Mouse (Mus musculus): ENCODE results near the gene Prima1. TPM values are rescaled to one million over a fixed set of nuclear protein-coding genes. Genes with fewer than 3 reads are reported as not detected.

The Prima1 gene
- polyA plus RNA-seq, 1 experiment from 2014 or later: 2.1 TPM

DNA sequence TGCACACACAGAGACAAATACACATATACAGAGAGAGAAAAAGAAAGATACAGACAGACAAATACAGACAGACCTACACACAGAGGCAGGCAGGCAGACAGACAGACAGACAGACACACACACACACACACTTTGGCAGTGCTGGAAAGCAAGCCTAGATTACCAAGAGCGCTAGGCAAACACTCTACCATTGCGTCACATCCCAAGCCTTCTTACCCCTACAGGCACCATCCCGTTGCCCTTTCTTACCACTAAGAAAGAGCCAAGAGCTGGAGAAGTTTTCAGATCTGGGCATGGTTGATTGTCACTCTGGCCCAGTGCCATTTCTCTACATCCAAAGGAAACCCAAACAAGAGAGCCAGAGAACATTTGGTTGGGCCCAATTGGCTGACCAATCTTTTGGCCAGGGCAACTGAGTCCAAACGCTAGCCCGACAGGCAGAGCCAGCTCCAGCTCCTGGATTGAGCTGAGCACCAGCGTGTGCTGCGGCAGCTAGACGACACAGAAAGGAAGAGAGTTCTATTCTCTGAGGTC, 11.0 kb upstream of the Prima1 start:
- no peak overlapping the region for H3K4me3 ChIP-seq (replicated peaks)
- H3K4me2 ChIP-seq (replicated peaks): no peak overlapping the region
- no peaks in the 10 kb centered on the region for H3K36me3 ChIP-seq
- no peaks in the 10 kb centered on the region for H3K4me1 ChIP-seq (replicated peaks)
- no peaks in the 10 kb centered on the region for H3K9me3 ChIP-seq
- ATAC-seq: no peak
- H3K9ac ChIP-seq (replicated peaks): no peak overlapping the region
- H3K27me3 ChIP-seq: peaks cover 1% of the 10 kb centered on the region; the same call in 1 of the 2 replicates
- 92% methylated on average over 8 of the region's 8 CpGs for WGBS
- no peak overlapping the region for H3K27ac ChIP-seq

DNA sequence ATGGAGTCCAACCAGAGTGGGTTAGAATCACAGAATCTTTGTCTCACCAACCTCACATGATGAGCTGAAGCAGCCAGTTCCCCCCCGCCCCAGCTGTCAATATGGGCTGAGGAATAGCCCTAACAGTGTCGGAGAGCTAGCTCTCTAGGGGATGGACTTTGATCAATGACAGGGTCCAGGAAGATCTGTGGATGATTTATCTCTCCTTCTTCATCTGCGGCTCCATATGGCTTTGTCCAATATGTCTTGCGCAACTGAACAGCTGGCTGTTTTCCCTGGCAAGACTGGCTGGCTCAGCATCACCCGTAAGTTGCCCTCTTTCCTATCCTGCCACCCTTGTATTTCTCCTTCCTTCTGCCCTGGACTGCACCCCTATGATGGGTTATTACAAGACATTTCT, 9.2 kb upstream of the Prima1 start:
- Histone ChIP-seq H3K4me2 (replicated peaks) (no peak overlapping the region), H3K9me3 (no peaks in the 10 kb centered on the region), H3K4me3 (replicated peaks) (no peak overlapping the region), H3K4me1 (replicated peaks) (no peaks in the 10 kb centered on the region), H3K27ac (no peak overlapping the region), H3K27me3 (peaks cover 4% of the 10 kb centered on the region; the same call in 1 of the 2 replicates), H3K9ac (replicated peaks) (no peak overlapping the region), H3K36me3 (no peaks in the 10 kb centered on the region)
- ATAC-seq: no peak
- WGBS: 85% methylated on average over 5 of the region's 5 CpGs

DNA sequence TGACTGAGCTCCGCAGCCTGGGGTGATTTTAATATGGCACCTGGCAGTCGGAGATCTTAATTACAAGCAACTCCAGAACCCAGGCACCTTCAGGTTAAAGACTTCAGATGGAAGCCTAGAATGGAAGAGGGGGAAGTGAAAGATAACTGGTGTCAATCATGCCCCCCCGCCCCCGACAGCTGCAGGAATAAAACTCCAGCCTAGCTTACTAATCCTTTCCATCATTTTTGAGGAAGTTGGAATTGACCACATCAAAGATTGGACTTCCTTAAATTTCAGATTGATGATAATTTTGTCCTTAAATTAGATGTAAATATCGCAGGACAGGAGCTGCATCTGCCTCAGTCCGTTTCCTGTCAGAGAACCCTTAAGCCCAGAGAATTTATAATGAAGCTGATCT, 8.4 kb upstream of the Prima1 start:
- Histone ChIP-seq H3K27ac (no peak overlapping the region), H3K27me3 (peaks cover 4% of the 10 kb centered on the region; the same call in 1 of the 2 replicates), H3K4me2 (replicated peaks) (no peak overlapping the region), H3K36me3 (no peaks in the 10 kb centered on the region), H3K4me1 (replicated peaks) (no peaks in the 10 kb centered on the region), H3K4me3 (replicated peaks) (no peak overlapping the region), H3K9ac (replicated peaks) (no peak overlapping the region), H3K9me3 (no peaks in the 10 kb centered on the region)
- ATAC-seq: no peak
- WGBS: 88% methylated on average over 6 of the region's 6 CpGs

DNA sequence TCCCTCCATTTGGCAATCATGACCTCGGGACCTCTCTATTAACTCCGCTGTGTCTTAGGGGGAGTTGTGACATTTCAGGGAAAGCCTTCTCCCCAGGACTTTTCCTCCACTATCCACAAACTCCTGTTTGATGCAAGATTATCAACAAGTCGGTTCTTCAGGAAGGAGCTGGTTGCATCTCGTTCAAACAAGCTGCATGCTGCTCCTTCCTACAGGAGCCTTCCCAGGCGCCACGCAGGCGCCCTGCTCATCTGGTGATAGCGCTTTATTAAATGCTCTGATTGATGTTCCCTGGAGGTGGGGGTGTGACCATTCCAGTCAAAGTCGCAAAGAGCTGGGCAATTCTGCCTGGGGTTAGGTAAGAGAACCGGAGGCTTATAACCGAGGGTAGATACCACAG, 1.1 kb upstream of the Prima1 start:
- no peaks in the 10 kb centered on the region for H3K9me3 ChIP-seq
- peak overlapping the region; percentile 79; the same call in 1 of the 2 replicates for H3K9ac ChIP-seq (replicated peaks)
- peaks cover 27% of the 10 kb centered on the region for H3K27me3 ChIP-seq
- H3K4me3 ChIP-seq (replicated peaks): peak overlapping the region; percentile 68
- peak overlapping the region; percentile 66; the same call in 1 of the 2 replicates for H3K27ac ChIP-seq
- H3K36me3 ChIP-seq: no peaks in the 10 kb centered on the region
- H3K4me2 ChIP-seq (replicated peaks): peak overlapping the region; percentile 93
- WGBS: 7% methylated on average over 11 of the region's 11 CpGs
- ATAC-seq: 0 out of 2 replicates have a peak, but pooled peaks have one; percentile 7
- H3K4me1 ChIP-seq (replicated peaks): peaks cover 21% of the 10 kb centered on the region

DNA sequence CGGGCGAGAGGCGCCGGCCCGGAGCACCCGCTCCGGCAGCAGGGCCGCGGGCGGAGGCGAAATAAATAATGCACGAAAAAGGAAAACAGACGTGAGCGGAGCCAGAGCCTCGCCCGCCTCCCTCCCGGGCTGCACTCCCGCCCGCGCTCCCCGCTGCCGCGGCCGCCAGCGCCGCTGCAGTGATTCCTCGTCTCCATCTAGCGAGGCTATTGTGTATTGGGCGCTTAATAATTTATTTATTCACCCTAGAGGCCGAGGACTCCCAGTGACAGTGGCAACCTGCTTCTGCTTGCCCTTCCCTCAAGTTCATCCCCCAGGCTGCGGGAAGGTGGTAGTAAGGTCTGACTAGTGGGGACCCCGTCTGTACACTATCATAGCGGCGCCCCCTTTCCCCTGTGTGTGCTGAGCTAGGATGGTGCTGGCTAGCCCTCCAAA, 658 bp upstream of the Prima1 start:
- peak; percentile 81 for ATAC-seq
- no peaks in the 10 kb centered on the region for H3K36me3 ChIP-seq
- peak overlapping the region; percentile 93 for H3K4me2 ChIP-seq (replicated peaks)
- peaks cover 24% of the 10 kb centered on the region for H3K27me3 ChIP-seq
- no peaks in the 10 kb centered on the region for H3K9me3 ChIP-seq
- H3K27ac ChIP-seq: peak overlapping the region; percentile 66
- H3K4me1 ChIP-seq (replicated peaks): peaks cover 21% of the 10 kb centered on the region
- peak overlapping the region; percentile 68 for H3K4me3 ChIP-seq (replicated peaks)
- H3K9ac ChIP-seq (replicated peaks): peak overlapping the region; percentile 79
- under 1% methylated on average over 32 of the region's 34 CpGs for WGBS

DNA sequence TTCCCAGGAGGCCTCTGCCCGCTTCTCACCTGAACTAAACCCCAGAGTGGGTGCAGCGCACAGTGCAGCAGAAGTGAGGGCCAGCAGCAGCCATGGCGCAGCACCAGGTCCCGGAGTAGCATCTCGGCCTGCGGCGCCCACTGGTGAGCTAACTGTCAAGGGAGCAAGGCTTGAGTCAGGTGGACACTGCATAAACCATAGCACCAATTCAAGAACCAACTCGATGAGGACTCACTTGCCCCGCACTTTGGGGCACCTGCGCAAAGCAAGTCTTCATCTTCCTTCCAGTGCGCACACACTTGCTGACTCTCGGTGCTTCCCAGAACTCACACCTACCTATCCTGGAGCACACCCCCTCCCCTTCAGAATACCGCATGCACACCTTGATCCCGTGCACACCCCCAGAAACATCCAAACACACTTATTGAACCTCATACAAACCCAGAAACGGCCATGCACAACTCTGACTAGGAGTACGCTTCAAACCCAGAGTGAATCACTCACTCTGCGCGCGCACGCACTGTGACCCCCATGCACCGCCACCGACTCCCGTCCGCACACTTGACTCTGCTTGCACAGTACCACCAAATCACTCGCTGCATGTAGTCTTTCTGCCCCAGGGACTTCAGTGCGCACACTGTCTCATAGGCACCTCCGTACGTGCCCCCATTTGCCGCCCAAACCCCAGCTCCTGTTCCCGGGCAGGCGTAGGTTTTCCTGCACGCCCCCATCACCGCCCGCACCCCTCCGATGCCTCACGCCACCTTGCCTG, 453 bp downstream of the Prima1 start:
- peak; percentile 7; the same call in 1 of the 2 replicates for ATAC-seq
- 7% methylated on average over 36 of the region's 36 CpGs for WGBS
- no peaks in the 10 kb centered on the region for H3K36me3 ChIP-seq
- no peaks in the 10 kb centered on the region for H3K9me3 ChIP-seq
- peak overlapping the region; percentile 79 for H3K9ac ChIP-seq (replicated peaks)
- no peak overlapping the region for H3K27ac ChIP-seq
- peak overlapping the region; percentile 68 for H3K4me3 ChIP-seq (replicated peaks)
- peaks cover 21% of the 10 kb centered on the region for H3K4me1 ChIP-seq (replicated peaks)
- peak overlapping the region; percentile 93 for H3K4me2 ChIP-seq (replicated peaks)
- peaks cover 24% of the 10 kb centered on the region for H3K27me3 ChIP-seq

DNA sequence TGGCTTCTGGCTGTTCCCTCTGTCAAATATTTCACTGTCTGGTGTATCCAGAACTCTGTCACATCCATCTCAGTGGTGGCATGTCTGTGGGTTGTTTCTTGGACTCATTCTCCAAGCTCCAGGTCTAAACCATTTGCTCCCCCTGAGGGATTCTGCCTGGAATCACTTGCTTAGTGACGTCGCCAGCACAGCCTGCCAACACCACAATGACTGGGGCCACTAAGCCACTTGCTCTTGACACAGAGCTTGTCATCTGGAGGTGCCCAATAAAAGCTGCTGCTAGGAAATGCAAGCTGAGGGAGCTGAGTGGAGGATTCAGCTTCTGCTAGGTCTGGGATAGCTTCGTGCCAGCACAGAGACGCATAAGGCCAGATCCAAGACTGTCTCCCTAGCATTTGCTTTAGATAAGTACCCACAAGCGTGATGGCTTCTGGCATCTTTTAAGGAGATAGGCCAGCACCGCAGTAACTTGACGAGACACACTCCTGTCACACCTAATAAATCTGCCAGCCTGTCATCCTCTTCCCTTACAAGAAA, 3.0 kb downstream of the Prima1 start:
- Histone ChIP-seq H3K4me1 (replicated peaks) (peaks cover 21% of the 10 kb centered on the region), H3K9ac (replicated peaks) (no peak overlapping the region), H3K4me3 (replicated peaks) (no peak overlapping the region), H3K27me3 (peaks cover 21% of the 10 kb centered on the region), H3K36me3 (no peaks in the 10 kb centered on the region), H3K27ac (no peak overlapping the region), H3K4me2 (replicated peaks) (no peak overlapping the region), H3K9me3 (no peaks in the 10 kb centered on the region)
- ATAC-seq: no peak
- WGBS: 77% methylated on average over 7 of the region's 7 CpGs

DNA sequence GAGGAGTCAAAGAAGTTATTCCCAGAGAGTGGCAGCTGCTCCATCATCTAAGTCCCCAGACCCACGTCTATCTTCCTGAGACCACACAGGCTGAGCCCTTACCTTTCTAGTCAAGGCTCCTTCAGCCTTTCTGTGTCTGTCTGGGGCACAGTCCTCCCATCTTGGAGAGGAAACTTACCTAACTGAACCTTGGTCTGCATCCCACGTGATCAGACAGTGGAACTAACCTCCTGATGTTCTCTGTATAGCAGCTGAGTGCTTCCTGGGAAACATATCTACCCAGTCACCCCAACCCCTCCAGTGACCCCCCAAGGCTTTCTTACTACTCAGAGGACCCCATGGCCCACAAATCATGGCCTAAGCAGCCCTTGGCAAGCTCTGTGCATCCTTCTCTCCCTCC, 6.1 kb downstream of the Prima1 start:
- 0 out of 2 replicates have a peak, but pooled peaks cover 4% of the 10 kb centered on the region for H3K27me3 ChIP-seq
- H3K4me2 ChIP-seq (replicated peaks): no peak overlapping the region
- no peak overlapping the region for H3K9ac ChIP-seq (replicated peaks)
- WGBS: 65% methylated on average over 2 of the region's 2 CpGs
- H3K9me3 ChIP-seq: no peaks in the 10 kb centered on the region
- H3K4me3 ChIP-seq (replicated peaks): no peak overlapping the region
- peaks cover 4% of the 10 kb centered on the region; the same call in 1 of the 2 replicates for H3K4me1 ChIP-seq (replicated peaks)
- no peak for ATAC-seq
- H3K36me3 ChIP-seq: no peaks in the 10 kb centered on the region
- H3K27ac ChIP-seq: no peak overlapping the region

DNA sequence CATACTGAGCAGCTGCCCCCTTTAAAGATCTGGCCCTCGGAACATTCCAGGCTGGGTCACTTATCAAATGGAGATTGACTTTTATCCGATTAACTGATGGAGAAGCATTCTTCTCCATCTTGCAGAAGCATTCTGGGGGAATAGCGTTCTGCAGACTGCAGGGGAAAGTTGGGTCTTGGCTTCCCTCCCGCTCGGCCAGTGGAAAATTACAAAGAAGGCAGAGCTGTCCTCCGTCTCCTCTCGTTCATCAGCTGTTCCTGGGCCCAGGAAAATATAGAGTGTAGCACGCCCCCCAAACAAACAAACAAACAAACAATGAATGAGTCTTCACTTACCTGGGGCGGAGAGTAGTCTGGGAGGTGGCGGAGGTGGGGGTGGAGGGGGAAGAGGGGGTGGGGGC, 6.7 kb downstream of the Prima1 start:
- Histone ChIP-seq H3K36me3 (no peaks in the 10 kb centered on the region), H3K9me3 (no peaks in the 10 kb centered on the region), H3K4me1 (replicated peaks) (peaks cover 4% of the 10 kb centered on the region; the same call in 1 of the 2 replicates), H3K27ac (no peak overlapping the region), H3K9ac (replicated peaks) (no peak overlapping the region), H3K4me3 (replicated peaks) (no peak overlapping the region), H3K27me3 (0 out of 2 replicates have a peak, but pooled peaks cover 1% of the 10 kb centered on the region), H3K4me2 (replicated peaks) (no peak overlapping the region)
- ATAC-seq: no peak
- 69% methylated on average over 10 of the region's 10 CpGs for WGBS

DNA sequence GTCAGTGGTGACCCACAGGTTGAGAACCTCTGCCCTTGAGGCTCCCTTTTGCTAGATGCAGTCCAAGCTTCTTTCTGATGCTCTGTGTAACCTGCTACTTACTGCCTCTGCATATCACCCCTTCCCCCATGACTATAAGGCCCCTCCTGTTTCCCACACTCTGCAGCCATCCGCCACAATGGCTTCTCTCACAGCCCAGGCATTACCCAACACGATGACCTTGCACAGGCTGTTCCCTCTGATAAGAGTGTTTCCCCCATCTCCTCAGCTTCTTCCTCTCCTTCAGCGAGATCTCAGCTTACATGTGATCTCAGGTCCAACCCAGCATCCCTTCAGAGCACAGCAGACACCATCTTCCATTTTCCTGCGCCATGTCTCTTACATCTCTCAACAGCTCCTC, 12.9 kb downstream of the Prima1 start:
- H3K27ac ChIP-seq: no peak overlapping the region
- no peaks in the 10 kb centered on the region for H3K27me3 ChIP-seq
- H3K4me2 ChIP-seq (replicated peaks): no peak overlapping the region
- no peaks in the 10 kb centered on the region for H3K36me3 ChIP-seq
- no peak for ATAC-seq
- no peak overlapping the region for H3K4me3 ChIP-seq (replicated peaks)
- WGBS: 88% methylated on average over 4 of the region's 4 CpGs
- no peak overlapping the region for H3K9ac ChIP-seq (replicated peaks)
- no peaks in the 10 kb centered on the region for H3K9me3 ChIP-seq
- peaks cover 4% of the 10 kb centered on the region; the same call in 1 of the 2 replicates for H3K4me1 ChIP-seq (replicated peaks)

DNA sequence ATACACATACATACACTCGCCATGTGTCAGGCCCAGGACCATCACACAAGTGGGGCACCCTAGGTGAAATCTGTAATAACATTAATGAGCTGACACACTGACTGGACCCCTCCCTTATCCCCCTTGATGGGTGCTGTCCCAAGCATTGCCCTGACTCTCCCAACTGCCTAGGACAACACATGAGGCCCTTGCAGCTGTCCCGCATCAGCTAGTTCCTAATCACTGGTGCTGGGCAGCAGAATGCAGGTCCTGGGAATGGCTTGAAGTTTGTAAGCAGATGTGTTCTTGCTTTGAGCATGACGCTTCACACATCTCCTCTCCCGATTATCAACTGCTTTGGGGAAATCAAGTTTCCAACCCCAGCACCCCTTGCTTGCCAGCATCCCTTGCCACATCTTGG, 15.8 kb downstream of the Prima1 start:
- 88% methylated on average over 4 of the region's 4 CpGs for WGBS
- no peak overlapping the region for H3K27ac ChIP-seq
- H3K4me2 ChIP-seq (replicated peaks): no peak overlapping the region
- ATAC-seq: no peak
- H3K9me3 ChIP-seq: no peaks in the 10 kb centered on the region
- H3K9ac ChIP-seq (replicated peaks): no peak overlapping the region
- H3K36me3 ChIP-seq: no peaks in the 10 kb centered on the region
- H3K27me3 ChIP-seq: no peaks in the 10 kb centered on the region
- H3K4me1 ChIP-seq (replicated peaks): 0 out of 2 replicates have a peak, but pooled peaks cover 3% of the 10 kb centered on the region
- no peak overlapping the region for H3K4me3 ChIP-seq (replicated peaks)

DNA sequence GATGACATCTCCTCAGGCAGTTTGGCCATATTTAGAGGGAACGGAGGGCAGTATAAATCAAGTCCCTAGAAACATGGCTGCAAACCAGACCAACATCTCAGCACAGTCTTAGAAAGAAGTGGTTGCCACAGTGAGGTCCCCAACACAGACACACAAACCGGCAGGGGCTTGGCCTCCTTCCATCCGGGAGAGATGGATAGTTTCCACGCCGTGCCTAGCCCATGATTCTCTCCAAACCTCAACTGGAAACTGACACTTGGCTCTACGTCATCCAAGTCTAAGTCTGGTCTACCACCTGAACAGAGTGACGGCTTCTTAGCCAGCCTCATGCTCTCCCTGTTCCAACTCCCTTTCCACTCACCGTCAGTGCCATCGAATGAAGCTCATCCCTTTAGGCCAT, 18.3 kb downstream of the Prima1 start:
- Histone ChIP-seq H3K9me3 (no peaks in the 10 kb centered on the region), H3K4me1 (replicated peaks) (0 out of 2 replicates have a peak, but pooled peaks cover 3% of the 10 kb centered on the region), H3K9ac (replicated peaks) (no peak overlapping the region), H3K36me3 (no peaks in the 10 kb centered on the region), H3K4me3 (replicated peaks) (no peak overlapping the region), H3K27ac (no peak overlapping the region), H3K4me2 (replicated peaks) (no peak overlapping the region), H3K27me3 (no peaks in the 10 kb centered on the region)
- no peak for ATAC-seq
- WGBS: 94% methylated on average over 9 of the region's 9 CpGs
